ENCODE assay signal across 10 mouse cellular contexts in the genomic region with DNA sequence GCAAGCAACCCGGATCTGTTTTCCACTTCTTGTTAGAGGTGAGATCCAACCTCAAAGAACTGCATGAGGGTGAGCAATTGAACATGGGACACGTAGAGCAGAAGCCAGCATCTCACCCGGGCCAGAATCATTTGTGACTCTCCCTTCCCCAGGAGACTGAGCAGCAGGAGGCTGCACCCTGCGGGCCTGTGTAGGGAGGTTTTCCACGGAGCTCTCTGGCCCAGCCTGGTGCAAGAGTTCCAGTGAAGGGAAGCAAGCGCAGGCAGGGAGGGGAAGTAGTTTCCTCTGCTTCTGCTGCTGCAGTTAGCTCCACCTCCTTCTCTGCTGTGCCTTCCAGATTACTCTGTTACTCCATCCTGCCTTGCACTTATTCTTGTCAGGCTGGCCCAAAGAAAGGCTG.
DNase-seq lines count a peak whose midpoint lies in the region; TF ChIP-seq lines count a peak whose summit lies in the region.
"Had no signal": no experiment of that assay in that cellular context is flagged by ENCODE, and none has a peak within 500 bp of the region (broad histone marks: within the 10 kb centered on the region; RNA-seq: fewer than 3 reads in every experiment).

No protein-coding gene starts in this region.

- no peak for TF ChIP-seq CTCF in bone marrow macrophage, adult 2 months (IDR thresholded peaks at IDR 0.05; ENCODE audit: low read depth, low read length)

- peak overlapping the region; percentile 48 for H3K4me3 ChIP-seq in bone marrow macrophage, adult 2 months (ENCODE audit: insufficient read depth, low read length)
- H3K4me3 ChIP-seq: limb, embryonic 12.5 days had no signal

- peak; percentile 43 for DNase-seq in adrenal gland, postnatal 10 days
- DNase-seq in adrenal gland, adult 8-10 months = no peak
- DNase-seq in heart, postnatal 4 days = peak; percentile 50
- peak; percentile 35 to 46 for DNase-seq in lung, postnatal 4 days
- DNase-seq in urinary bladder, adult 2 months (ENCODE audit: low spot score) = no peak
- no peak for DNase-seq in left cerebral cortex, postnatal 25 days (ENCODE audit: low spot score in 2 of 2)
- DNase-seq in left cerebral cortex, adult 8-10 months (ENCODE audit: low spot score in 2 of 2) = no peak
- DNase-seq: cerebellum, postnatal 14 days had no signal

- TF ChIP-seq POLR2A in bone marrow macrophage, adult 2 months (IDR thresholded peaks at IDR 0.05; ENCODE audit: borderline replicate concordance, low read depth, low read length) = no peak

- intact Hi-C loops in left cerebral cortex, postnatal 25 days (cut with DNase I) = no loop called here

- H3K4me1 ChIP-seq in bone marrow macrophage, adult 2 months (ENCODE audit: control insufficient read depth, insufficient read depth, low read length) = peaks cover 18% of the 10 kb centered on the region

- peak overlapping the region; percentile 70 for H3K27ac ChIP-seq in bone marrow macrophage, adult 2 months (ENCODE audit: insufficient read depth, low read depth, low read length)
- H3K27ac ChIP-seq: limb, embryonic 12.5 days had no signal

Comparison
In these comparisons a context has a peak if more than half of its experiments do, and no peak if none do; other contexts are left out.
1. DNase-seq: peak in adrenal gland, postnatal 10 days (single experiment), heart, postnatal 4 days (single experiment) and lung, postnatal 4 days (2 of 2); none in adrenal gland, adult 8-10 months (single experiment), urinary bladder, adult 2 months (single experiment), left cerebral cortex, postnatal 25 days (0 of 2) and left cerebral cortex, adult 8-10 months (0 of 2).